Mouse (Mus musculus): ENCODE measurements around the gene Tmed2. TPM values are rescaled to one million over a fixed set of nuclear protein-coding genes. Genes with fewer than 3 reads are reported as not detected.

Tmed2 gene
- polyA plus RNA-seq, 1 experiment, result 54.2 TPM

DNA sequence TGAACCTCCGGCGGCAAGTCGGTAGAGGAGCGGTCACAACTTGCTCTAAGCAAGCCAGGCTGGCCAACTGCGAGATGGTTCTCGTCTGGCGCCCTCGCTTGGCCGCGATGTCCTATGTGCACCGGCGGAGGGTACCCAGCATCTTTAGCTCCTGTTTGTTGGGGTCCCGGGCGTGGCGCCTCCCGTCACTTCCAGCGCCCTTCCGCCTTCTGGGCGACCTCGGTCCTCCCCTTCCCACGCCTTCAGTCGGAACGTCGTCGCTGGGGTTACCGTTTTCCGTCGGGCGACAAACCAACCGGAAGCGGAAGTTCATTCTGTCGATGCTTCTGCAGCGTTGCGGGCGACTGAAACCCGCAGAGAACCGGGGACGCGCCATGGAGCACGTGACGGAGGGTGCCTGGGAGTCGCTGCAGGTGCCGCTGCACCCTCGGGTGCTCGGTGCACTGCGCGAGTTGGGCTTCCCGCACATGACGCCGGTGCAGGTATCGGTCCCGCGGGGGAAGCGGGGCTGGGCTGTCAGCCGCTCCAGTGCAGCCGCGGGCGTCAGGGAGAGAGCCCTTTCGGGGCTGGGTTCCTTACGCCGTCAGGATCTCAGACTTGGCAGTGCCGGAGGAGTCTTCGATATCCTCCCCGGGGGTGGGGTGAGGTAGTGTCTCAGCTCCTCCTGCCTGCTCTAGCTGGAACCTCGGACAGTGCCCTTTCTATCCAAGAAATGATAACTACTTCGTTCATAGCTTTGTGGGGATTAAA is 12.2 kb downstream of the Tmed2 start, which contains the start of gene Ddx55:
Gene Ddx55, plus strand, starts transcription at position 307 of the 750 bp plus-strand sequence.
- Histone ChIP-seq H3K27ac (ENCODE audit: insufficient read depth, low read length) (peak within 1 kb of the TSS; percentile 89), H3K4me3 (ENCODE audit: extremely low read depth, insufficient read depth, insufficient read length) (peak within 1 kb of the TSS; percentile 95), H3K27me3 (ENCODE audit: control insufficient read depth, insufficient read depth, low read length) (no peaks in the 10 kb centered on the region), H3K36me3 (ENCODE audit: control insufficient read depth, insufficient read depth, low read length) (peaks cover 29% of the 10 kb centered on the region), H3K4me1 (ENCODE audit: control insufficient read depth, insufficient read depth, insufficient read length) (peaks cover 2% of the 10 kb centered on the region; the same call in 1 of the 2 replicates)
- DNase-seq (ENCODE audit: low read depth in 1 of 2, low spot score in 2 of 2), result peak; percentile 89 to 90
- TF ChIP-seq POLR2A (IDR thresholded peaks at IDR 0.05; ENCODE audit: low read depth, low read length) (peak; percentile 78), CTCF (IDR thresholded peaks at IDR 0.05; ENCODE audit: extremely low read depth, insufficient read depth, insufficient read length, insufficient replicate concordance) (peak; percentile 10; the same call in 1 of the 2 replicates)
- under 1% methylated on average over 66 of the region's 66 CpGs for WGBS

DNA sequence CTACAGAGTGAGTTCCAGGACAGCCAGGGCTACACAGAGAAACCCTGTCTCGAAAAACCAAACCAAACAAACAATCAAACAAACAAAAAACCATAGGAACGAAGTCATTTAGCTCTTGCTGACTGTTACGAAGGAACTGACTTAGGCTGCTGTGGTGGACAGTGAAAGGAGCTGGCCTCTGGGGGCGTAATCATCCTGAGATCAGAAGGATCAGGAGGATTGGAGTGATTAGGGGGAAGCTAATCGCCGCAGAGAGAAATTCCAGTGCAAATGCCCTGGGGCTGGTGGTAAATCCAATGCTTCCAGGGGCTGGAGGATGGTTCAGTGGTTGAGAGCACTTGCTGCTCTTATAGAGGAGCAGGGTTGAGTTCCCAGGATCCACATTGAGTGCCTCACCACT is 13.1 kb downstream of the Tmed2 start:
- Histone ChIP-seq H3K4me1 (ENCODE audit: control insufficient read depth, insufficient read depth, insufficient read length) (peaks cover 2% of the 10 kb centered on the region; the same call in 1 of the 2 replicates), H3K27ac (ENCODE audit: insufficient read depth, low read length) (no peak overlapping the region), H3K36me3 (ENCODE audit: control insufficient read depth, insufficient read depth, low read length) (peaks cover 27% of the 10 kb centered on the region), H3K27me3 (ENCODE audit: control insufficient read depth, insufficient read depth, low read length) (no peaks in the 10 kb centered on the region), H3K4me3 (ENCODE audit: extremely low read depth, insufficient read depth, insufficient read length) (no peak overlapping the region)
- WGBS, result 86% methylated on average over 6 of the region's 6 CpGs
- no peak for DNase-seq (ENCODE audit: low read depth in 1 of 2, low spot score in 2 of 2)
- TF ChIP-seq CTCF (IDR thresholded peaks at IDR 0.05; ENCODE audit: extremely low read depth, insufficient read depth, insufficient read length, insufficient replicate concordance) (no peak), POLR2A (IDR thresholded peaks at IDR 0.05; ENCODE audit: low read depth, low read length) (no peak)

DNA sequence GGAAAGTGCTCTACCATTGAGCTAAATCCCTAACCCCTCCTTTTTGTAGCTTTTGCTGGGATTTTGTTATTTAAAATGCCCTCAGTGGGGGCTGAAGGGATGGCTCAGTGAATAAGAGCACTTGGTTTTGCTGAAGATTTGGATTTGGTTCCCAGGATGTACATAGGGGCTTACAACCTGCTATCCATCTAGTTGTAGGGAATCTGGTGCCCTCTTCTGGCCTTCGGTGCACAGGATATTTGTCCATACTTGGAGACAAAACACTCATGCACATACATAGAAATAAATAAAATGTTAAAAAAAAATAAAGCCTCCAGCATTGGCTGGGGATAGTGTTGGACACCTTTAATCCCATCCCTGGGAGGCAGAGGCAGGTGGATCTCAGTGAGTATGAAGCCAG is 14.7 kb downstream of the Tmed2 start:
- H3K4me3 ChIP-seq (ENCODE audit: extremely low read depth, insufficient read depth, insufficient read length), result no peak overlapping the region
- 74% methylated on average over 1 of the region's 1 CpGs for WGBS
- no peak for DNase-seq (ENCODE audit: low read depth in 1 of 2, low spot score in 2 of 2)
- no peaks in the 10 kb centered on the region for H3K27me3 ChIP-seq (ENCODE audit: control insufficient read depth, insufficient read depth, low read length)
- peaks cover 33% of the 10 kb centered on the region for H3K36me3 ChIP-seq (ENCODE audit: control insufficient read depth, insufficient read depth, low read length)
- peaks cover 2% of the 10 kb centered on the region; the same call in 1 of the 2 replicates for H3K4me1 ChIP-seq (ENCODE audit: control insufficient read depth, insufficient read depth, insufficient read length)
- H3K27ac ChIP-seq (ENCODE audit: insufficient read depth, low read length), result no peak overlapping the region
- no peak for TF ChIP-seq POLR2A (IDR thresholded peaks at IDR 0.05; ENCODE audit: low read depth, low read length)
- TF ChIP-seq CTCF (IDR thresholded peaks at IDR 0.05; ENCODE audit: extremely low read depth, insufficient read depth, insufficient read length, insufficient replicate concordance), result no peak

DNA sequence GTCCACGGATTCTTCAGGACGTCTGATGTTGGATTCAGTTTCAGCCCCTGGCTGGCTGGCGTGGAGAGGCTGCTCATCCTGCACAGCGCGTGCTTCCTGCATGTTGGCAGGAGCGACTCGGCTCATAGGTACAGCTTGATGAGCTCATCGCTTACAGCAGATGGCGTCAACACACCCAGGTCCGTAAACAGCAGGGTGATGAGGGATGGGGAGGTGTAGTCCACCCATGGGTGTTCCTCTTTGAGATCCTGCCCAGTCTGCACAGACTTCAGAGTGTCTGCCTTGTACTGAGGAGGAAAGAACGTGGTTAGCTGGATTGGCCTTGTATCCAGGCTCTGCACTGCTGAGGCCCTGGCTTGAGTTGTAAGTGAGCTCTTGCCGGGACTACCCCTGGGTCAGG is 30.6 kb downstream of the Tmed2 start:
- 90% methylated on average over 12 of the region's 12 CpGs for WGBS
- Histone ChIP-seq H3K27me3 (ENCODE audit: control insufficient read depth, insufficient read depth, low read length) (no peaks in the 10 kb centered on the region), H3K4me1 (ENCODE audit: control insufficient read depth, insufficient read depth, insufficient read length) (no peaks in the 10 kb centered on the region), H3K27ac (ENCODE audit: insufficient read depth, low read length) (no peak overlapping the region), H3K4me3 (ENCODE audit: extremely low read depth, insufficient read depth, insufficient read length) (no peak overlapping the region), H3K36me3 (ENCODE audit: control insufficient read depth, insufficient read depth, low read length) (peaks cover 55% of the 10 kb centered on the region)
- no peak for TF ChIP-seq CTCF (IDR thresholded peaks at IDR 0.05; ENCODE audit: extremely low read depth, insufficient read depth, insufficient read length, insufficient replicate concordance)
- no peak for TF ChIP-seq POLR2A (IDR thresholded peaks at IDR 0.05; ENCODE audit: low read depth, low read length)
- DNase-seq (ENCODE audit: low read depth in 1 of 2, low spot score in 2 of 2), result no peak

DNA sequence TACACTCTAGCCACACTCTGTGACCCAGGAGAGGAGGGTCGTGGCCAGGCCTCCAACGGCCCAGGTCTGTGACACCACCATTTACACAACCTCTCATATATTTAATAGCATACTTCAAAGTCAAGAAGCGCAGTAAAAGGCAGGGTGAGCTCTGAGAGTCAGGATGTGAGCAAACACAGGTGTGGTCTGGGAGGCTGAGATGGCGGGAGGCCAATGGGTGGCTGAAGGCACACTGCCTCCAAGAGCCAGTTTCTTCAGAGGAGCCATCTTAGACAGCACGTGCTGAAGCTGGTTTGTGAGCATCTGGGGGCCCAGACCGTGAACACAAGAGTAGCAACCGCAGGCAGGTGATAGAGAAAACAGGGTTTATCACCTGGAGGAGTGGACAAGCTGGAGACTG is 35.0 kb downstream of the Tmed2 start:
- Histone ChIP-seq H3K27ac (ENCODE audit: insufficient read depth, low read length) (no peak overlapping the region), H3K4me3 (ENCODE audit: extremely low read depth, insufficient read depth, insufficient read length) (no peak overlapping the region), H3K27me3 (ENCODE audit: control insufficient read depth, insufficient read depth, low read length) (no peaks in the 10 kb centered on the region), H3K4me1 (ENCODE audit: control insufficient read depth, insufficient read depth, insufficient read length) (peaks cover 5% of the 10 kb centered on the region; the same call in 1 of the 2 replicates), H3K36me3 (ENCODE audit: control insufficient read depth, insufficient read depth, low read length) (peaks cover 39% of the 10 kb centered on the region)
- TF ChIP-seq CTCF (IDR thresholded peaks at IDR 0.05; ENCODE audit: extremely low read depth, insufficient read depth, insufficient read length, insufficient replicate concordance), result no peak
- TF ChIP-seq POLR2A (IDR thresholded peaks at IDR 0.05; ENCODE audit: low read depth, low read length), result no peak
- WGBS, result 93% methylated on average over 7 of the region's 7 CpGs
- no peak for DNase-seq (ENCODE audit: low read depth in 1 of 2, low spot score in 2 of 2)

DNA sequence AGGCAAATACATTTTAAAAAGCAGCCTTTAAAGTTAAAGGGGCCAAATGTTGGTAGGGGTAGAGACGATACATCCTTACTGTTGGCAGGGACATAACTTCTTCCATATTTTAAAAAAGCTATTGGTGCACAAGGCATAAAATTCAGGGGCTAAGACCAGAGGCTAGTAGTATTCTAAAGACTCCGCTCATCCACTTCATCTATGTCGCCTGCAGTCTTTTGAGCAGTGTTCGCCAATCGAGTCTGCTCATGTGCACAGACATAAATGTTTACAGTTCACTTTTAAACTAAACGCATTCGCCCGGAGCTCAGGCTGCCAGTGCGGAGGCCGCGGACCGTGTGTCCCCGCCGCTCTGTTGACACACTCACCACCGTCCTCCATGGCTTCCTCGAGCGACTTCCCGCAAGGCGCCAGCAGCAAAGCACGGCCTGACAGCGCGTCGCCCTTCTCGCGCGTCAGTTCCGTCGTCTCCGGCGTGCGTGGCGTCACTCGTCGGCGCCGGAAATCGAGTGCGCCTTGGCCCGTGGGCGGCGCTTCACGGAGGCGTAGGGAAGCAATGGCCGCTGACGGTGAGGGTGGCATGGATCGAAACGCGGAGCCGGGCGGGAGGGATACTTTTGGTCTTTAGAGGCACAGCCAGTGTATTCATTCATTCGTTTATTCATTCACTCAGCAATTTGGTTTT is 38.3 kb downstream of the Tmed2 start, which contains the start of the genes Eif2b1 and Gtf2h3:
Gene Eif2b1, minus strand, starts transcription at position 499 of the 685 bp plus-strand sequence.
Gene Gtf2h3, plus strand, starts transcription at position 508 of the 685 bp plus-strand sequence.
- Histone ChIP-seq H3K27me3 (ENCODE audit: control insufficient read depth, insufficient read depth, low read length) (no peaks in the 10 kb centered on the region), H3K4me1 (ENCODE audit: control insufficient read depth, insufficient read depth, insufficient read length) (peaks cover 5% of the 10 kb centered on the region; the same call in 1 of the 2 replicates), H3K4me3 (ENCODE audit: extremely low read depth, insufficient read depth, insufficient read length) (peak within 1 kb of the TSS; percentile 67), H3K27ac (ENCODE audit: insufficient read depth, low read length) (peak within 1 kb of the TSS; percentile 36; the same call in 1 of the 2 replicates), H3K36me3 (ENCODE audit: control insufficient read depth, insufficient read depth, low read length) (peaks cover 18% of the 10 kb centered on the region)
- no peak for TF ChIP-seq CTCF (IDR thresholded peaks at IDR 0.05; ENCODE audit: extremely low read depth, insufficient read depth, insufficient read length, insufficient replicate concordance)
- TF ChIP-seq POLR2A (IDR thresholded peaks at IDR 0.05; ENCODE audit: low read depth, low read length), result peak; percentile 55
- DNase-seq (ENCODE audit: low read depth in 1 of 2, low spot score in 2 of 2), result peak; percentile 82 to 92
- WGBS, result under 1% methylated on average over 51 of the region's 51 CpGs
